Mouse (Mus musculus) macrophage (primary cell): ENCODE measurements around the gene Kdf1. TPM values are rescaled to one million over a fixed set of nuclear protein-coding genes. Genes with fewer than 3 reads are reported as not detected.
A peak's percentile ranks its signal among the peaks of the same experiment; 100 is the strongest.

Experiments used
- H3K27ac ChIP-seq: fragments of 350-480 bp; formaldehyde crosslinking; 2 replicates; pipeline ENCODE4 v1.9.0; 2021
- H3K36me3 ChIP-seq: fragments of 350-480 bp; formaldehyde crosslinking; 2 replicates; pipeline ENCODE4 v1.9.0; 2021; ENCODE audit errors: inconsistent target
- H3K4me3 ChIP-seq: fragments of 350-480 bp; formaldehyde crosslinking; 2 replicates; pipeline ENCODE4 v1.9.0; 2021; ENCODE audit errors: inconsistent target
- H3K79me2 ChIP-seq: fragments of 350-480 bp; formaldehyde crosslinking; 2 replicates; pipeline ENCODE4 v1.9.0; 2021; ENCODE audit errors: inconsistent target
- WGBS: methylation state at CpG from one replicate; pipeline ENCODE4 v1.1.7; 2026; ENCODE audit warnings: inconsistent platforms; ENCODE audit not compliant: missing documents; 5-methylcytosine and 5-hydroxymethylcytosine counted together
- polyA plus RNA-seq: library from polyadenylated mRNA; stranded (reverse); fragments of 250-400 nt; gene quantifications from 3 replicates; pipeline ENCODE4 v1.2.4, GENCODE M21; 2018; ENCODE audit warnings: inconsistent platforms

The Kdf1 gene
- polyA plus RNA-seq, 1 experiment from 2014 or later: not detected

DNA sequence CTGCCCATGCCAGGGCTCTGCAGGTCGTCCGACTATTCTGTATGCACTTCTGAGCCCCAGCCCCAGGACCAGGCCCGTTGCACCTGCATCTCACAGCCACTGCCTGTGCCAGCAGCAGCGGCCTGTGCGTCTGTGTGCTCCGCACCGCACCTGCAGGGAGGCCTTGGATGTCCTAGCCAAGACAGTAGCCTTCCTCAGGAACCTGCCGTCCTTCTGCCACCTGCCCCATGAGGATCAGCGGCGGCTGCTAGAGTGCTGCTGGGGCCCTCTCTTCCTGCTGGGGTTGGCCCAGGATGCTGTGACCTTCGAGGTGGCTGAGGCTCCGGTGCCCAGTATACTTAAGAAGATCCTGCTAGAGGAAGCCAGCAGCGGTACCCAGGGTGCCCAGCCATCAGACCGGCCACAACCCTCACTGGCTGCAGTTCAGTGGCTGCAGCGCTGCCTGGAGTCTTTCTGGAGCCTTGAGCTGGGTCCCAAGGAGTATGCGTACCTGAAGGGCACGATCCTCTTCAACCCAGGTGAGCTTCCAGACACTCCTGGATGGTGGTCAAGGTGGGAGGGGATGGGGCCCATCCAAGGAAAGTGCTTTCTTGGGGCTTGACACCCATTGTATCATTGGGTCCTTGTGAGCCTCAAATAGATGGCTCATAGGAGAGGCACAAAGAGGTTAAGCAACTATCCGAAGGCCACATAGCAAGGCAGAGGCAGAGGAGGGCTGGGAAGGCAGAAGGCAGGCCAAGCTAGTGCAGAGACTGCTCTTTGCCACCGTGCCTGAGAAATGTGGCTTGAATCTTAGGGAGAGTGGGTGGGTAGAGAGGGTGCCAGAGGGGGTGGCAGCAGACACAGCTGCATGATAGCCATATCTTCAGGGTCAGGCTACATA, 34.9 kb downstream of the Kdf1 start:
- H3K27ac ChIP-seq: no peak overlapping the region
- 35% methylated on average over 19 of the region's 19 CpGs for WGBS
- H3K79me2 ChIP-seq: no peaks in the 10 kb centered on the region
- no peaks in the 10 kb centered on the region for H3K36me3 ChIP-seq
- no peak overlapping the region for H3K4me3 ChIP-seq

DNA sequence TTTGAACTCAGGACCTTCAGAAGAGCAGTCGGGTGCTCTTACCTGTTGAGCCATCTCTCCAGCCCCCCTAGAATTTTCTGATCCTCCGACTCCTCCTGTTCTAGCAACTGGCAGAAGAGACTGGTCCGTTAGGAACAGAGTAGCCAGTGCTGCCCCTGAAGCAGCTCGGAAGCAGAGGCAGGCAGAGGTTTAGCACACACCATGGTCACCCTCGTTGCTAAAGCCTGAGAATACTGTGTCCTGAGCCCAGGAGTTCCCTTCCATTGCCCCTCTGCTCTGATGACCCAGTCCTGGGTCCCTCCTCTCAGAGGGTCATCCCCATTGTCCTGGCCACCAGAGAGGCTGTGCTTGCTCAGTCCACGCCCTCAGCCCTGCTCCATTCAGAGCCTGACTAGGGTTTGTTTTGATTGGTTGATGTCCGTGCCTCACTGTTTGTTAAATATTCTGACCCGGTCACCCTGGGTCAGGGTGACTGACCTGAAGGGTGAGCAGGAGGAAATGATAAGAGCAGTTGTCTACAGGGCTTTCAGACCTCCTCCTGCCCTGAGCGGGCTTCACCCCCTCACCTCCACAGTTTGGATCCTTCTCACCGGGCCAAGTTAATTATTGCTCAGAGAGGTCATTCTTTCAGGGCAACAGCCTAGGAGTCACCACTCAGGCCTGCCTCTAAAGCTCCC, 38.4 kb downstream of the Kdf1 start:
- no peak overlapping the region for H3K27ac ChIP-seq
- H3K4me3 ChIP-seq: no peak overlapping the region
- H3K36me3 ChIP-seq: no peaks in the 10 kb centered on the region
- WGBS: 95% methylated on average over 10 of the region's 10 CpGs
- H3K79me2 ChIP-seq: no peaks in the 10 kb centered on the region

DNA sequence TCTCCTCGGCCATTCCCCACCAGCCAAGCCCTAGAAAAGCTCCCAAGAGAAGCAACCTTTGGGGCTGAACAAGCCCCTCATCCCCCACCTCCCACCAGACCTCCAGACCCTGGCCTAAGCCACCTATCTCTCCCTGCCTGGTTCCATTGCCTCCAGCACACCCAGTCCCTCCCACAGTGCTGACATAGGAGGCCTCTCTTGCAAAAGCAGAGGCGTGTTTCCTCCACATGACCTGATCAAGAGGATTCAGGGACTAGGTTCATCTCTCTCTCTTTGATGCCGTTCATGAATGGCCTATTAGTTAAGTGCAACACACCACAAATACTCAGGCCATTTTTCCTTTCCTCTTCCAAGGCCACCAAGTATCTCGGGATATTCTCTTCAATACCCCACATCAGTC, 41.1 kb downstream of the Kdf1 start:
- H3K4me3 ChIP-seq: no peak overlapping the region
- no peak overlapping the region for H3K27ac ChIP-seq
- no peaks in the 10 kb centered on the region for H3K36me3 ChIP-seq
- no peaks in the 10 kb centered on the region for H3K79me2 ChIP-seq
- WGBS: 91% methylated on average over 4 of the region's 4 CpGs

DNA sequence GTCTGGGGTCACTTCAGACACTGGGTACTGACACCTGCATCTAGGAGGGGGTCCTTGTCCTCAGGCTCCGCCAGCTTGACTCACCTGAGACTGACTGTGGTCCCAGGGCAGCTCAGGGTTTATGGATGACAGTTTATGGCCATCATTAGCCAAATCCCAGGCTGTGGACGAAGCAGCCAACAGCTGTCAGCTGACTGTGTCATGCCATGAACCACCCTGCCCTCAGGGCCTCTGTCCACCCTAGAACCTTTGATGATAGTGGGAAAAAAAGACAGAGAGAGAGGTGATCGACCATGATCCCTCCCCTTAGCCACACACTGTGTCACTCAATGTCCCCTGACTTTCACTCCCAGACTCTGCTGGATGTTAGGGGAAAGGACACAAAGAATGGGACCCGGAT, 42.9 kb downstream of the Kdf1 start:
- no peak overlapping the region for H3K4me3 ChIP-seq
- no peak overlapping the region for H3K27ac ChIP-seq
- H3K79me2 ChIP-seq: no peaks in the 10 kb centered on the region
- 96% methylated on average over 4 of the region's 4 CpGs for WGBS
- no peaks in the 10 kb centered on the region for H3K36me3 ChIP-seq

DNA sequence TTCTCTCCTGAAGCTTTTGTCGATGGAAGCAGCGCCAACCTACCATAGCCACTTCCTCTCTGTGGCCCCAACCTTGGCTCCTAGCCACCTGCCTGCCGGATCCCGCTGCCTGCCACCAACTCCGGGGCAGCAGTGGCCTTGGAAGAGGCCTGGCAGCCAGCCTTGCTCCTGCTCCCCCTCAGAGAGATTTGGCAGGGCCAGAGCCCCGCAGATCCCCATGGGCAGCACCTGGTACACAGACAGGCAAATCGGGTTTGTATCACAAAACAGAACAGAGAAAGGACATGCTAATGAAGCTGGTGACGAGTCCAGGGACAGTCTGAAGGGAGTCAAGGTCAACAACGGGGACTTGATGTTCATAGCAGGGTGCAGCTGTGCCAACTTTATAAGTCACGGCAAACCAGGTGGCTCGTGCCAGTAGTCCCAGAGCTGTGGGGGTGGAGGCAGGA, 44.4 kb downstream of the Kdf1 start:
- WGBS: 24% methylated on average over 11 of the region's 11 CpGs
- Histone ChIP-seq H3K27ac (no peak overlapping the region), H3K4me3 (no peak overlapping the region), H3K36me3 (no peaks in the 10 kb centered on the region), H3K79me2 (no peaks in the 10 kb centered on the region)

DNA sequence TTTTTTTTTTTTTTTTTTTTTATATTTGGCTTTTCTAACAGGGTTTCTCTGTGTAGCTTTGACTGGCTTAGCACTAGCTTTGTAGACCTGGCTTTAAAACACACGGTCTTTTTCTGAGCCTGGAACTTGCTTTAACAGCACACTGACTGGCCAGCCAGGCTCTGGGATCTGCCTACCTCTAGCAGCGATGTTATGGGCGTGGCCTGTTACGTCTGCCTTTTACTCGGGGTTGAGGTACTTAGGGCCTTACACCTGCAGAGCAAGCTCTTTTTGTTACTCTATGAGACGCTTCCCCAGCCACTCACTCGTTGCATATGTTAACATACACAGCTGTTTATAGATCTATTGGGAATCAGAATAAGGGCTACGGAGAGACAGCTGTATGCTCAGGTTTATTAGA, 48.5 kb downstream of the Kdf1 start:
- H3K4me3 ChIP-seq: no peak overlapping the region
- no peaks in the 10 kb centered on the region for H3K79me2 ChIP-seq
- 56% methylated on average over 8 of the region's 8 CpGs for WGBS
- no peaks in the 10 kb centered on the region for H3K36me3 ChIP-seq
- H3K27ac ChIP-seq: no peak overlapping the region

DNA sequence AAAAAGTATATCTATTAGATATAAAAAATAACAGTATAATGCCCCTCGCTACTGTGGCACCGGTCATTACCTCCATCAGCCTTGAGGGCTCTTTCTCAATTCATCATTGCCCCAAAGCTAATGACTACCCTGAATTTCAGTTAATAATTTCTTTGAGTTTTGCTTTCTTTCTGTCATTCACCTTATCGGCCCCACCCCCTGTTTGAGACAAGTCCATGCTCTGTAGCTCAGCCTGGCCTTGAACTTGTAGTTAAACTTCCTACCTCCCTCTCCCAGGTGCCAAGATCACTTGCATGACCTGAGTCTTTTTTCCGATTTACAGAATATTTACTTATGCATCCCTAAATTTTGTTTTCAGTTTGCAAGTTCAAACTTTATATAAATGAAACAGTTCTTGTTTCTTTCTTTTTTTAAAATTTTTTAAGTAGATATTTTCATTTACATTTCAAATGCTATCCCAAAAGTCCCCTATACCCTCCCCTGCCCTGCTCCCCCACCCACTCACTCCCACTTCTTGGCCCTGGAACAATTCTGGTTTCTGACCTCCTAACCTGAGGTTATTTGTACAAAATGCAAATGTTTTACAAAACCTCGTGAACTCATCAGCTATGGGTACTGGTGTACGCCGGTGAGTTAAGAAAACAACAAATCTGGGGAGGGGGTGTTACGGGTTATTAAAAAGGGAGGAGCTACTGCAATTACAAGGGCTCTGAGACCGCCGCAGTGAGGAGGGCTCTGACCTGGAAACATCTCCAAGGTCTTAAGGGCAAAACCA, 50.7 kb downstream of the Kdf1 start:
- no peaks in the 10 kb centered on the region for H3K36me3 ChIP-seq
- H3K27ac ChIP-seq: no peak overlapping the region
- H3K79me2 ChIP-seq: no peaks in the 10 kb centered on the region
- no peak overlapping the region for H3K4me3 ChIP-seq
- WGBS: 92% methylated on average over 10 of the region's 10 CpGs

DNA sequence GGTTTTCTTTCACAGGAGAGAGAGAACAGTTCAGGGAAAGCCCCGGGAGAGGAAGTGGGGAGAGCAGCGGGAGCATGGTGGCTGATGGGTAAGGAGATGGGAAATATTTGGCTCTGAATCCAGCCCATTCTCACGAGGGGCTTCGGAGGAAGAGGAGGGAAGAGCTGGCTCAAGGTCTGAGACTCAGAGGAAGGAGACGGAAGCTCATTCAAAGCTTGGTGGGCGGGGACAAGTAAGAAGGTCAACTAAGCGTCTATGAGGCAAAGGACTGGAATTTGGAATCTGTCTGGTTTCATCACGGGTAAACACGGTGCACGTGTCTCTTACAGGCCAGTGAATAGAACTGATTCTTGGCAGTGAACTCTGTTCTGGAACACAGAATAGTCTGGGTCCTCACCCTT, 51.3 kb downstream of the Kdf1 start:
- Histone ChIP-seq H3K4me3 (no peak overlapping the region), H3K36me3 (no peaks in the 10 kb centered on the region), H3K27ac (no peak overlapping the region), H3K79me2 (peaks cover 2% of the 10 kb centered on the region)
- 57% methylated on average over 10 of the region's 10 CpGs for WGBS

DNA sequence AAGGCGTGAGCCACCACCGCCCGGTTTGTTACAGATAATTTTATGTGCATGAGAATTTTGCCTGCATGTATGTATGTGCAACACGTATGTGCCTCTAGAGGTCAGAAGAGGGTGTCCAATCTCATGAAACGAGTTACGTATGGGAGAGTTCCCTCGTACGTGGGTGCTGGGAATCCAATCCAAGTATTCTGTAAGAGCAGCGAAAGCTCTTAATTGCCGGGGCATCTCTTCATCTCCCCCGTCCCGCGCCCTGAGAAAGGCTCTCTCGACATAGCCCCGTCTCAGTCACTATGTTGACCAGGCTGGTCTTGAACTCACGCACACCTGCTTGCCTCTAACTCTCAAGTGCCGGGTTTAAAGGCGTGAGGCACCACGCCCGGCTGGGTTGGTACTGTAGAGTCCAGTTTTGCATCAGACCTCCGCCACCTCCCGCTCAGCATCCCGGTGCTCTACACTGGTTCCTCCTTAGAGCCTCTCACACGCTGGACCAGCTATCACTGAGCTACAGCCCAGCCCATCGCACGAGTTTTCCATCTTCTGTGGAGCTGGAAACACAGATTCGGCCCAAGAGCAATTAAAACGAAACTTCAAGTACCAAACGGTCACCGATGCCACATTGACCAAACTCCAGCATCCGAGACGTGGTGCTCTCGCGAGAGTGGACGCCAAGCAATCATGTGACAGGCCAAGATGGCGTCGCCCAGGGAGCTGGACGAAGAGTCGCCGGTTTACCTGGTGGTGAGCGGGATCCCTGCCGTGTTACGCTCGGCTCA, 55.5 kb downstream of the Kdf1 start, which contains the start of gene Gpatch3:
Gene Gpatch3 (plus strand): TSS at position 676 of the 773 bp plus-strand sequence.
- peaks cover 35% of the 10 kb centered on the region for H3K79me2 ChIP-seq
- peak within 1 kb of the TSS; percentile 22 for H3K27ac ChIP-seq
- peak within 1 kb of the TSS; percentile 64 for H3K4me3 ChIP-seq
- H3K36me3 ChIP-seq: peaks cover 17% of the 10 kb centered on the region
- 8% methylated on average over 44 of the region's 44 CpGs for WGBS

DNA sequence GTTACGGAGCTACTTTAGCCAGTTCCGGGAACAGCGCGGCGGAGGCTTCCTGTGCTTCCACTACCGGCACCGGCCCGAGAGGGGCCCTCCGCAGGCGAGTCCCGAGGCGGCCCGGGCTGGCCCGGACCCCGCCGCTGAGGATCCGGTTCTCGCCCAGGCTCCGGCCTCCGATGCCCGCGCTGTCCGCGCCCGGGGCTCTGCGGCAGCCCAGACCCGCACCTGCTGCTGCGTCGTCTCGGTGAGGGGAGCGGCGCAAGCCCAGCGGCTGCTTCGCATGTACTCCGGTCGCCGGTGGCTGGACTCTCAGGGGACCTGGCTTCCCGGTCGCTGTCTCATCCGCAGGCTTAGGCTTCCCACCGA, 56.1 kb downstream of the Kdf1 start:
- Histone ChIP-seq H3K36me3 (peaks cover 22% of the 10 kb centered on the region), H3K27ac (peak overlapping the region; percentile 22), H3K79me2 (peaks cover 35% of the 10 kb centered on the region), H3K4me3 (peak overlapping the region; percentile 64)
- 2% methylated on average over 34 of the region's 41 CpGs for WGBS

DNA sequence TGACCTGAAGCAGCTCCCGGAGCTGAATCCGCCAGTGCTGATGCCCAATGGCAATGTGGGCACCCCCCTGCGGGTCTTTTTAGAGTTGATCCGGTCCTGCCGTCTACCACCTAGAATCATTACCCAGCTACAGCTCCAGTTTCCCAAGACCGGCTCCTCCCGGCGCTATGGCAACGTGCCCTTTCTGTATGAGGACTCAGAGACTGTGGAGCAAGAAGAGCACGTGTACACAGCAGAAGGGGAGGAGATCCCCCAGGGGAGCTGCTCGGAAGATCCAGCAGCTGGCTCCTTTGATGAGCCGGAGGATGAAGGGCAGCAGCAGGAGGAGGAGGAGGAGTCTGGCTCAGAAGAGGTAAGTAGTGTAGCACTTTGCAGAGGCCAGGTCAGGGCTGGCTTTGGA, 59.2 kb downstream of the Kdf1 start:
- H3K79me2 ChIP-seq: peaks cover 35% of the 10 kb centered on the region
- H3K36me3 ChIP-seq: peaks cover 52% of the 10 kb centered on the region
- no peak overlapping the region for H3K4me3 ChIP-seq
- H3K27ac ChIP-seq: no peak overlapping the region
- WGBS: 97% methylated on average over 12 of the region's 12 CpGs
